Mouse (Mus musculus) MEL (cell line): ENCODE measurements around the gene Sctr.

Experiments used
- CTCF ChIP-seq, 3 experiments: IDR thresholded peaks in 2 of 3; conservative IDR thresholded peaks in 1 of 3; 2 replicates each; pipeline ENCODE4 v1.5.1; 2011 to 2012; ENCODE audit warnings: low read length in 3 of 3, low read depth in 2 of 3, mild to moderate bottlenecking in 2 of 3, improper control_type of control experiment in 1 of 3, inconsistent platforms in 1 of 3, mixed read lengths in 1 of 3, moderate library complexity in 1 of 3; ENCODE audit not compliant: control insufficient read depth in 1 of 3, insufficient read depth in 1 of 3, poor library complexity in 1 of 3, severe bottlenecking in 1 of 3
- MEF2A ChIP-seq: IDR thresholded peaks from 2 replicates; pipeline ENCODE4 v1.6.1; 2014; ENCODE audit warnings: low read depth, mild to moderate bottlenecking, inconsistent platforms, low read length, improper control_type of control experiment; ENCODE audit not compliant: poor library complexity, insufficient replicate concordance, severe bottlenecking; ENCODE audit errors: extremely low read depth
- POLR2A ChIP-seq, 2 experiments: IDR thresholded peaks; 2 replicates each; pipeline ENCODE4 v1.6.1; 2011 to 2012; ENCODE audit warnings: low read length in 2 of 2, mild to moderate bottlenecking in 2 of 2, control low read depth in 1 of 2, improper control_type of control experiment in 1 of 2, low read depth in 1 of 2, moderate library complexity in 1 of 2; ENCODE audit not compliant: control insufficient read depth in 1 of 2, insufficient read depth in 1 of 2, poor library complexity in 1 of 2
- TAL1 ChIP-seq: IDR thresholded peaks from 2 replicates; pipeline ENCODE4 v1.6.1; 2012; ENCODE audit warnings: mild to moderate bottlenecking, inconsistent platforms, low read length, moderate library complexity, mixed read lengths
- USF2 ChIP-seq, 2 experiments: IDR thresholded peaks; 2 replicates each; pipeline ENCODE4 v1.6.1; 2011 to 2012; ENCODE audit warnings: improper control_type of control experiment in 2 of 2, low read length in 2 of 2, borderline replicate concordance in 1 of 2, inconsistent platforms in 1 of 2, low read depth in 1 of 2, mild to moderate bottlenecking in 1 of 2; ENCODE audit not compliant: insufficient read depth in 1 of 2

DNA sequence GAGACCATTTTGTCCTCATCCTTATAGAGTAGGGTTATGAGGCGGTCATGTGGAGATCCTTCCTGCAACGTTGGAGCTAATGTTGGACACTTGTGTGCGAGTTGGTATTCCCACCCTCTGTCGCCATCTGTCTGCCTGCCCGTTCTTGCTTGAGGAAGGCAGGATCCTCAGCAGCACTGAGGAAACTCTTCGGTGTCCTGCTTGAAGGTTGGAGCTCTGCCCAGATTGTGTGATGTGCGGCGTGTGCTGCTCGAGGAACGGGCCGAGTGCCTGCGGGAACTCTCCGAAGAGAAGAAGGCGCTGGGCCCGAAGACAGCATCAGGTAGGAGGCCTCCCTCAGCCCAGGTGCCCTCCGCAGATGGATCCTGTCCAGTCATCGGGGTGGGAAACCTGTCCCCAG is 15.3 kb downstream of the Sctr start:
- no peak for TF ChIP-seq CTCF (IDR thresholded peaks at IDR 0.05 in 2 of 3, conservative IDR thresholded peaks at IDR 0.05 in 1 of 3; ENCODE audit: control insufficient read depth in 1 of 3, insufficient read depth in 1 of 3, low read depth in 2 of 3, low read length in 3 of 3, poor library complexity in 1 of 3, severe bottlenecking in 1 of 3)
- TF ChIP-seq MEF2A: no peak
- TF ChIP-seq POLR2A (IDR thresholded peaks at IDR 0.05; ENCODE audit: control insufficient read depth in 1 of 2, insufficient read depth in 1 of 2, low read depth in 1 of 2, low read length in 2 of 2, poor library complexity in 1 of 2): no peak
- no peak for TF ChIP-seq TAL1
- TF ChIP-seq USF2 (IDR thresholded peaks at IDR 0.05; ENCODE audit: borderline replicate concordance in 1 of 2, insufficient read depth in 1 of 2, low read depth in 1 of 2, low read length in 2 of 2): no peak
